Mouse (Mus musculus) bone marrow macrophage, adult 2 months (primary cell): Measurements from ENCODE around the gene Elovl5. TPM values are rescaled to one million over a fixed set of nuclear protein-coding genes. Genes with fewer than 3 reads are reported as not detected.

Experiments used
- H3K27ac ChIP-seq: 2 replicates; pipeline ENCODE4 v1.5.1; 2012; ENCODE audit warnings: low read depth, low read length; ENCODE audit not compliant: insufficient read depth
- H3K4me1 ChIP-seq: 2 replicates; pipeline ENCODE4 v1.6.1; 2012; ENCODE audit warnings: low read length; ENCODE audit not compliant: control insufficient read depth, insufficient read depth
- H3K4me3 ChIP-seq: 2 replicates; pipeline ENCODE4 v1.5.1; 2012; ENCODE audit warnings: mild to moderate bottlenecking, low read length, moderate library complexity; ENCODE audit not compliant: insufficient read depth
- CTCF ChIP-seq: IDR thresholded peaks from 2 replicates; pipeline ENCODE4 v1.5.1; 2012; ENCODE audit warnings: low read depth, mild to moderate bottlenecking, low read length, moderate library complexity
- POLR2A ChIP-seq: IDR thresholded peaks from 2 replicates; pipeline ENCODE4 v1.6.1; 2012; ENCODE audit warnings: mild to moderate bottlenecking, low read depth, low read length, borderline replicate concordance
- polyA plus RNA-seq: library from polyadenylated mRNA; stranded (reverse); fragments of >200 nt; gene quantifications from 2 replicates; pipeline ENCODE4 v1.2.4, GENCODE M21; 2012; ENCODE audit not compliant: missing spikeins, insufficient read depth, insufficient read length

The Elovl5 gene
- polyA plus RNA-seq, 1 experiment, result 56.9 TPM

GRCm38 (mm10) chr9:78032930-78033329, 115.8 kb downstream of the Elovl5 start:
- H3K27ac ChIP-seq, result no peak overlapping the region
- TF ChIP-seq CTCF, result no peak
- TF ChIP-seq POLR2A, result no peak
- no peak overlapping the region for H3K4me3 ChIP-seq

More at GRCm38 (mm10) chr9:78032930-78033329, 115.8 kb downstream of the Elovl5 start:
- 0 out of 2 replicates have a peak, but pooled peaks cover 2% of the 10 kb centered on the region for H3K4me1 ChIP-seq

Other genes starting within 250 kb of the Elovl5 start
- 27.8 and 28.3 TPM in 2 replicates for gene Gclc, start 162.8 kb upstream of the Elovl5 start, polyA plus RNA-seq
- not detected in 2 replicates for gene Gcm1, start 134.6 kb downstream of the Elovl5 start, polyA plus RNA-seq
- gene Fbxo9, start 191.7 kb downstream of the Elovl5 start, polyA plus RNA-seq, result 22.9 and 36.0 TPM in 2 replicates
- gene Ick, start 191.8 kb downstream of the Elovl5 start, polyA plus RNA-seq, result 7.1 and 11.5 TPM in 2 replicates